Mouse (Mus musculus) stomach, adult 2 months (tissue): ENCODE results near the gene Eif2s1. TPM values are rescaled to one million over a fixed set of nuclear protein-coding genes. Genes with fewer than 3 reads are reported as not detected.

Experiments
- polyA plus RNA-seq: library from polyadenylated mRNA; depleted of rRNA; stranded (reverse); fragments of >200 nt; gene quantifications from 2 replicates; pipeline ENCODE4 v1.2.3, GENCODE M21; 2012; rRNA removed

The Eif2s1 gene
- polyA plus RNA-seq: 1.9 and 2.5 TPM in 2 replicates

DNA sequence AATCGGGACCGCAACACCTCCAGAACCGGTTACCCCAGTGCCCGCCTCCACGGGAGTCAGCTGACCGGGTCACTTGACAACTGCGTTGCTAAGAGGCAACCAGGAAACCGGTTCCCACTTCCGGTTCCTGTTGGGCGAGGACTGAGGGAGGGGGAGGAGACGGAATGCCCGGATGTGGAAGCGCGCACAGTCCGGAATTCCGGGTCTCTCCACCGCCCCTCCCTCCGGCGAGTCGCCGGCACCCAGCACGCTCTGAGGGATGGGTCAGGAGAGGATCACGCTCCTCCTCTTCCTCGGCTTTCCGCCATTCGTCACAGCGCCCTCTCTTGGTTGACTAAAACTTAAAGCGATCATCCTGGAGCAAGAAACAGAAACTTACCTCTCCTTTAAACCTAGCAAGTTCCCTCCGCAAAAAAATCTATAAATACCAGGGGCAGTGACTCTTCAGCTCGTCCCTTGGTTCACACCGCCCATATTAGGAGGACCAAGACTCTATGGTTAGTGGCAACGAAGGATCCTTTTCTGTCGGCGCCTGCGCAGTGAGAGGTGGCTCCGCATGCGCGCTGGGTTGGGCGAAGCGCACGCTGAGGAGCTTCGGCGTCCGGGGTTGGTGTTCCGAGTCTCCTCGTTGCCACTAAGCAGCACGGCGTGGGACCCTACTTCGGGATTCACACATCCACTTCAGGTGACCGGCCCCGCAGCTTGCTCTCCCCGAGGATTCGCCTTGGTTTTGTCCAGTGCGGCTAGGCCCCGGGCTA, at the start of gene Eif2s1, which contains the start of gene Atp6v1d:
Gene Eif2s1, plus strand, starts transcription at position 324 of the 758 bp plus-strand sequence.
Gene Atp6v1d, minus strand, starts transcription at position 143 of the 758 bp plus-strand sequence.

DNA sequence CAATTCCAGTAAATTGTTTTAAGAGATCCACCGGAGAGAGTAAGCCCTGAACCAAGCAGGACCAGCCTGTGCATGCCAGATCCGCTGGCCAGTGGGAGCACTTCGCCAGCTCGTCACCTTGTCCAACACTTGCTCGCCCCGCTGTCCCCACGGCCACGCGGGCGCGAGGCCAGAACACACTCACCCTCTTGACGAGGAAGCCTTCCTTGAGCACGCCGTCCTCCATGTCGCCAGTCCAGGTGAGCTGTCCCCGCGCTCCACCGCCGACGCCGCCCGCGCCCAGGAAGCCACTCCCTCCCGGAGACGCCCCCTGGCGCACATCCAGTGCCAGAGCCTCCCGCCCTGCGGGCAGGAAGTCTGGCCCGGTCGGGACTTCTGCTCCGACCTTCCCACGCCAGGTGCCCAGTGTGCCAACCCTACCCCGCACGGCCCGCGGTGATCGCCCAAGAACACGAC, 45.1 kb downstream of the Eif2s1 start, which contains the start of gene Plek2:
Gene Plek2, minus strand, starts transcription at position 258 of the 456 bp plus-strand sequence.

Other genes starting within 250 kb of the Eif2s1 start
- gene Fam71d, start 170.3 kb upstream of the Eif2s1 start, polyA plus RNA-seq: 0.08 TPM in 1 of 2 replicates, not detected in the other
- gene Mpp5, start 112.9 kb upstream of the Eif2s1 start, polyA plus RNA-seq: 0.11 and 0.18 TPM in 2 replicates
- 1.1 and 2.6 TPM in 2 replicates for gene Atp6v1d, start 181 bp upstream of the Eif2s1 start, polyA plus RNA-seq
- 4.8 and 5.6 TPM in 2 replicates for gene Plek2, start 45.1 kb downstream of the Eif2s1 start, polyA plus RNA-seq
- 2.9 and 3.3 TPM in 2 replicates for gene Tmem229b, start 145.8 kb downstream of the Eif2s1 start, polyA plus RNA-seq
- 7.3 and 7.9 TPM in 2 replicates for gene Plekhh1, start 167.3 kb downstream of the Eif2s1 start, polyA plus RNA-seq
- 5.3 and 5.7 TPM in 2 replicates for gene Pigh, start 227.8 kb downstream of the Eif2s1 start, polyA plus RNA-seq